Mouse (Mus musculus) megakaryocyte, embryonic 14.5 days (primary cell): ENCODE data around the gene Pcsk6. TPM values are rescaled to one million over a fixed set of nuclear protein-coding genes. Genes with fewer than 3 reads are reported as not detected.

Experiments
- H3K27me3 ChIP-seq: replicated peaks from 2 replicates; pipeline ENCODE3; 2012; ENCODE audit warnings: inconsistent platforms
- H3K36me3 ChIP-seq: replicated peaks from 2 replicates; pipeline ENCODE3; 2012; ENCODE audit warnings: low read length, inconsistent platforms, mixed read lengths
- H3K4me1 ChIP-seq: 2 replicates; pipeline ENCODE4 v1.6.1; 2012; ENCODE audit warnings: inconsistent platforms
- H3K4me3 ChIP-seq: replicated peaks from 2 replicates; pipeline ENCODE3; 2012; ENCODE audit warnings: moderate library complexity, mild to moderate bottlenecking, inconsistent platforms
- H3K9me3 ChIP-seq: 2 replicates; pipeline ENCODE4 v1.6.1; 2012; ENCODE audit warnings: inconsistent platforms
- FLI1 ChIP-seq: IDR thresholded peaks from 2 replicates; pipeline ENCODE4 v1.6.1; 2012; ENCODE audit warnings: low read length, inconsistent platforms, mixed read lengths
- GATA1 ChIP-seq: IDR thresholded peaks from 3 replicates; pipeline ENCODE4 v1.6.1; 2012; ENCODE audit warnings: mixed read lengths, low read length, inconsistent platforms, borderline replicate concordance
- polyA plus RNA-seq: library from polyadenylated mRNA; stranded (reverse); fragments of >175 nt; gene quantifications from 2 replicates; pipeline ENCODE4 v1.2.3, GENCODE M21; 2012; ENCODE audit warnings: low replicate concordance; ENCODE audit not compliant: insufficient read depth

Pcsk6 gene
- polyA plus RNA-seq, 1 experiment: not detected

DNA sequence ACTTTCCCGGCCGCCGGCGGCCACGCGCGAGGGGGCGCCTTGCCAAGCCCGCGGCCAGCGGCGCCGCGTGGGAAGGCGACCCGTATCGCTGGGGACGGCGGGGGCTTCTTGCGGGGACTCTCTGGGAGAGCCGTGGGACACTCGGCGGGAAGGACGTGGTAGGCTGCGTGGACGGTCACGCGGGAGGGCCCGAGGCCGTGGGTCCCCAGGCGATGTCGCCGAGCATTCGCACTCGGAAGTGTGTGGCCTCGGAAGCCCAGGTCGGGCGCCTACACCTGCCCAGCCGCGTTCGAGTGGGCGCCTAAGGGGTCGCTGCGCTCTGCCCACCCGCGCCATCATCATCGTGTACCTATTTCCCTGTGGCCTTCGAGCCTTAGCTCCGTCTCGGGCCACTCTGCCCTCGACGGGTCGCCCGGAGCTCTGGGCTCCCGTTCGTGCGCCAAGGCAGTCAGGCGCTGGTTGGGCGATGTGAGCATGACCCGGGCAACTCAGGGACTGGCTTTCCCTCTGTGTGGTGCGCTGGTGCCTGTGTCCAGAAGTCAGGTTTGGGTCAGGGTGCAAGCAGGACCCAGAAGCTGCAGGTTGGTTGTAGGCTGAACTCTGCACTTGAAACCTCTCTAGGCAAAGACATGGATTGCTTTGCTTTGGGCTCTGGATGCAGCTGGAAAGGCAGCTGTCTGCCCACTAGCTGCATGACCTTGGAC, 1.1 kb downstream of the Pcsk6 start:
- peak overlapping the region; percentile 46 for H3K4me3 ChIP-seq
- no peaks in the 10 kb centered on the region for H3K36me3 ChIP-seq
- no peaks in the 10 kb centered on the region; the same call in 1 of the 2 replicates for H3K9me3 ChIP-seq
- peaks cover 69% of the 10 kb centered on the region for H3K27me3 ChIP-seq
- peaks cover 6% of the 10 kb centered on the region for H3K4me1 ChIP-seq
- TF ChIP-seq FLI1 (no peak), GATA1 (no peak)

DNA sequence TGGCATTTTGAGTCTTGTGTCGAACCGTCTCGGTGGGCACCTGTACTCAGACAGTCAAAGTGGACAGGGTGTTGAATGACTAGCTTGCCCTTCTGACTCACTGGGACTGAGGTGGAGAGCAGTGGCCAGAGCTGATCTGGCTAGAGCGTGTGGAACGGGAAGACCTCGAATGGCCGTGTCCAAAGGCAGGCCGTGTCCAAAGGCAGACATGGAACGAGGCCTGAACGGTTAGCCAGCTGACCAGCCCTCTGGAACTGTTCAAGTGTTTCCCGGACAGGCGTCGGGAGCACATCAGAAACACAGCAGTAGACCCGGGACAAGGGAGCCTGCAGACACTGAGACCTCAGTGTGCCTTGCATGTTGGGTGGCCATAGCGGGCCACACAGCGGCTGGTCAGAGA, 7.6 kb downstream of the Pcsk6 start:
- Histone ChIP-seq H3K9me3 (no peaks in the 10 kb centered on the region), H3K36me3 (no peaks in the 10 kb centered on the region), H3K4me3 (no peak overlapping the region), H3K27me3 (peaks cover 28% of the 10 kb centered on the region), H3K4me1 (no peaks in the 10 kb centered on the region)
- TF ChIP-seq GATA1 (no peak), FLI1 (no peak)

DNA sequence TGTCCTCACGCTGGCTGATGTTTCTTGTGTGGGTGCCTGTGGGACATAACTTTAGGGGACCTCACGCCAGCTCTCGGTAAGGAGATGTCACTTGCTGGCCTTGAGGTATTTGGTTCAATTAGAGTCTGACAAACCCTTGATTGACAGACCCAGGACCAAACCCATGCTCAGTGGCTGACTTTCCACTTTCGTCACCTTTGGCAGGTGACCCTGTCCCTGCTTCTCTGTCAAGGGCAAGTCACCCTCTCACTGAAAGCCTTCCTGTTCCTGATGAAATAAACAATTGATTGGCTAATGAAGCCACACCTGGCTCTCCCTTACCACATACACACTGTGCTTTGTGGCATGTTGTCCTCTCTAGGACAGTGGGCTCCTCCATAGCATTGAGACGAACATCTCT, 8.3 kb downstream of the Pcsk6 start:
- H3K4me3 ChIP-seq: no peak overlapping the region
- H3K4me1 ChIP-seq: no peaks in the 10 kb centered on the region
- H3K27me3 ChIP-seq: peaks cover 24% of the 10 kb centered on the region
- no peaks in the 10 kb centered on the region for H3K9me3 ChIP-seq
- TF ChIP-seq FLI1 (no peak), GATA1 (no peak)
- no peaks in the 10 kb centered on the region for H3K36me3 ChIP-seq

DNA sequence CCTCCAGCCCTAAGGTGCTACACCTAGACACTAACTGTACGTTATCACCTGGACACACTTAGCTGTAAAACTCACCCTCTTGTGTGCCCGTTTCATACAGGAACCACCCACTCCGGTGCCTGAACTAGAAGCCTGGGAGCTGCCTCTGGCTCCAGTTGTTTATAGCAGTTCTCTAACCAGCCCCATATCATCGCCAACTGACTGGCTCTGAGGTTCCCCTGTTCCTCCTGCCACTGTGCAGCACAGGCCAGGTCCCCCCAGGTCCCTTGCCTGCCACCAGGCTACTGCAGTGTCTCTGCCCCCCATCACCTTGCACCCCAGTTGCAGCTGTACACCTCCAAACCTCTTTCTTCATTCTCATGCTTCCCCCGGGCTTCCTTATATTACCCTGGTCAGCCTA, 8.7 kb downstream of the Pcsk6 start:
- peaks cover 20% of the 10 kb centered on the region for H3K27me3 ChIP-seq
- TF ChIP-seq GATA1 (no peak), FLI1 (no peak)
- H3K4me3 ChIP-seq: no peak overlapping the region
- H3K4me1 ChIP-seq: no peaks in the 10 kb centered on the region
- no peaks in the 10 kb centered on the region for H3K9me3 ChIP-seq
- H3K36me3 ChIP-seq: no peaks in the 10 kb centered on the region

DNA sequence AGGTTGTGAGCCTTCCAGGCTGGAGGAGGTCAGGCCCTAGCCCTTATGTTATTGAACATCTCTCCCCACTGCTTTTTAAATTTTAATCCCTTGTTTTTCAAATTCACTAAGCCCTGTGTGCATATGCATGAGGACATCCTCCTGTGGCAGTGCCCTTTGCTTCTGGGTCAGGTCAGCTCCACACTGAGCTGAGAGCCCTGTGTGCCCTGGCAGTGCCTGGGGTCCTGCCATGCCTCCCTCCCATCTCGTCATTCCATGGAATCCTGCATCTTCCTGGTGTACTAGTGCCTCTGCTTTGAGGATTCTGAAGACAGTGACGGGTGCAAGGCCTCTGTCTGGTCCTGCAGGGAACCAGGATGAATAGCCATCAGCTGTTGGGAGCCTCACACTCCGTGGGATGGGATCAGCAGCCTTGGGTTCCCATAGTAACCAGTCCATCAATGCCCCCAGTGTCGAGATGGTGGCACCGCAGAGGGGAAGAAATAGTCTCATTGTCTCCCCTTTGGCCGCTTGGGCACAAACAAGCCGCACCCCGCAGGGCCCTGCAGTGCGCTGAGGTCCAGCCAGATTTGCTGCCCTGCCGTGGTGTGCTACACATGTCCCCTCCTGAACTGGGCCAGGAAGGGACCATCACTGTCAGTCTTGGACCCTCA, 9.5 kb downstream of the Pcsk6 start:
- Histone ChIP-seq H3K4me3 (no peak overlapping the region), H3K36me3 (no peaks in the 10 kb centered on the region), H3K27me3 (peaks cover 17% of the 10 kb centered on the region), H3K4me1 (no peaks in the 10 kb centered on the region), H3K9me3 (no peaks in the 10 kb centered on the region)
- no peak for TF ChIP-seq FLI1
- no peak for TF ChIP-seq GATA1

DNA sequence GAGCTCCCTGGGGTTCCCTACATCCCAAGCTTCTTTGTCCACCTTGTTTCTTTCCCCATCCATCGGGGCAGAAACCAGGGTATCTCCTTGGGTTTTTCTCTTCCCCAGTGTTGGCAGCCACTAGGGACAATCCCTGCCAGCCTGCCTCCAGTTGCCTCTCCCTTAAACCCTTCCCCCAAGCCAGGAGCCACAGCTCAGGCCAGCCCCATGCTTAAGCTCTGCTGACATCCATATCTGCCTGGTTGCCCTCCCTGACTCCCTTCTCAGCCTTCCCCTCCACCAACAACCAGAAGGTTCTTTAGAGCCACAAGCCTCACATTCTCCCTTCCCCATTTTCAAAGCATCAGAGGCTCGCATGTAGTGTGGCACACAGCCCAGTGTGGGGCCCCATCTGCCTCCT, 10.3 kb downstream of the Pcsk6 start:
- Histone ChIP-seq H3K4me3 (no peak overlapping the region), H3K27me3 (peaks cover 14% of the 10 kb centered on the region), H3K4me1 (no peaks in the 10 kb centered on the region), H3K36me3 (no peaks in the 10 kb centered on the region), H3K9me3 (no peaks in the 10 kb centered on the region)
- TF ChIP-seq FLI1 (no peak), GATA1 (no peak)

DNA sequence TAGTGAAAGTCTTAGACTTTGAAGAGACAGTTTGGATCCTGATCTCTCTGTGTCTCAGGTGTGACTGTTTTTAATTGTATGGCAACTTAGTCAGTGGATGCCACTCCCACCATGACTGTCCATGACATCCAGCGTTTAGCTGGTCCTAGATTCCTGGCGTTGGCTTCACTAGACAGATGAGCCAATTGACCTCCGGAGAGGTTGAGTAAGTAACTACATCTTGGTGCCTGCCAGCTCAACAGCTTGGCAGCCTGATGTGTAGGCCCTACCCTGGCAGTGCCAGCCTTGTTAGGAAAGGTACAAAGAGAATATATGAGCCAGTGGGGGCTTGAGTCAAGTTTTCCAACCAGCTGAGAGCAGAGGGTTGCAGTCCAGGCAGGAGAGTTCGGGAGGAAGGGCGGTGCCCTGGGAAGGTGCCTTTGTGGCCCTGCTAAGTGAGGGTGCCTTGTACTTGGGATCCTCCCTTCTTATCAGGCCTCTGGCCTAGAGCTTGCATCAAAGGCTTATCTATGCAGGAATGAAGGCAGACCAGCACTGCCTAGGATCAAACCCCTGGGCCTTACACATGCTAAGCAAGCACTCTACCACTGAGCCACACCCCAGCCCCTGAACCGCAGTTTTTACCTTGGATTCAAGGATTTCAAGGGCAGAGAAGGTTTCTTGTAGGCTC, 11.8 kb downstream of the Pcsk6 start:
- Histone ChIP-seq H3K27me3 (peaks cover 12% of the 10 kb centered on the region), H3K4me1 (no peaks in the 10 kb centered on the region), H3K4me3 (no peak overlapping the region), H3K9me3 (no peaks in the 10 kb centered on the region), H3K36me3 (no peaks in the 10 kb centered on the region)
- TF ChIP-seq FLI1 (no peak), GATA1 (no peak)

DNA sequence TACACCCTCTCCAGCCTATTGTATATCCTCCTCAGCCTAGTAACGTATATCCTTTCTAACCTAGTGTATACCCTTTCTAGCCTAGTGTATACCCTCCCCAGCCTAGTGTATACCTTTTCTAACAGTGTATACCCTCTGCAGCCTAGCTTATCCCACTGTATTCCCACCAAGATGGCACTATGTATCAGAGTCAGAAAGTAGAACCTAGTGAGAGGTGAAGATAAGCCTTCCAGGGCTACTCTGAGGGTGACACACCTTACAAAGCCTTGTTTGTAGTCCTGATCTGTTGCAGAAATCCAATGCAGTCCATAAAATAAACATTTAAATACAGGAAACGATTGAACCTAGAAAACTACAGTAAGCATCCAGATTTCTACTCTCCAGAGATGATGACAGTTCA, 12.4 kb downstream of the Pcsk6 start:
- Histone ChIP-seq H3K4me3 (no peak overlapping the region), H3K9me3 (no peaks in the 10 kb centered on the region), H3K27me3 (peaks cover 12% of the 10 kb centered on the region), H3K4me1 (no peaks in the 10 kb centered on the region), H3K36me3 (no peaks in the 10 kb centered on the region)
- no peak for TF ChIP-seq GATA1
- no peak for TF ChIP-seq FLI1

DNA sequence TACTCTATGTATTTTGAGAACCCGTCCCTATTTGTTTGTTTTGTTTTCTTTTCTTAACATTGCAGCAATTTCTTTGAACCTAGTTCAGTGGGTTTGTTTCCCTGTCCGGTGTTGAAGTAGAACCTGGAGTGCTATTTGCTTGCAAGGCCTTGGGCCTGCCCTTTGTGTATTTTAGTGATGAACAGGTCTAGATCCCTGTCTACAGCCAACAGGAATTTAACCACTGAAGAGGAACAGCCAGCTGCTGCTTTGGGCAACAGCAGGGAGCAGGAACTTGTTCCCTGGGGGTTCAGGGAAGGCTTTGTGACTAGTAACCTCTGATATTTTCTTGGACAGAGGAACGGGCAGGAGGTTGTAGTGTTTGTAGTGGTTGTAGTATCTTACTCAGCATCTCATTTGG, 15.1 kb downstream of the Pcsk6 start:
- no peak for TF ChIP-seq FLI1
- TF ChIP-seq GATA1: no peak
- no peaks in the 10 kb centered on the region for H3K9me3 ChIP-seq

DNA sequence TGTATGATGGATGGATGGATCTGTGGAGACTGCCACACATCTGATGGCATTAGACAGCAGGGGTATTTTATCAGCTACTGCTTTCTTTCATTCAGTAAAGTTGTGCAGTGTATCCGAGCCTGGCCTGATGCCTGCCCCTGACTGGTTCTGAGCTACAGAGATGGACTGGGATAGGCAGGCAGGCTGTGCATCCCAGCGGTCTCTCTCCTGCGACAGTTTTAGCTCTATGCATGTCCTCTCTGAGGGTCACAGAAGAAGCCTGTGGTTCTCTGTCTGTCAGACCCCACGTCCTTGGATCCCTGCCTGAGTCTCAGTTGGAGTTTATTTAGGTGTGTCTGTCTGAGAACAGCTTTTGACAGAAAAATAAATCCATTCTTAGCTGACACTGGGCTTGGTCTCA, 16.7 kb downstream of the Pcsk6 start:
- peaks cover 4% of the 10 kb centered on the region for H3K27me3 ChIP-seq
- no peaks in the 10 kb centered on the region for H3K36me3 ChIP-seq
- H3K9me3 ChIP-seq: no peaks in the 10 kb centered on the region
- H3K4me3 ChIP-seq: no peak overlapping the region
- TF ChIP-seq FLI1 (no peak), GATA1 (no peak)
- H3K4me1 ChIP-seq: no peaks in the 10 kb centered on the region

More for the DNA sequence above, 15.1 kb downstream of the Pcsk6 start:
- H3K36me3 ChIP-seq: no peaks in the 10 kb centered on the region
- peaks cover 6% of the 10 kb centered on the region for H3K27me3 ChIP-seq
- H3K4me1 ChIP-seq: no peaks in the 10 kb centered on the region
- H3K4me3 ChIP-seq: no peak overlapping the region
